Mouse (Mus musculus) left cerebral cortex, postnatal 14 days (tissue): ENCODE results near the gene Ifngr1. TPM values are rescaled to one million over a fixed set of nuclear protein-coding genes. Genes with fewer than 3 reads are reported as not detected.

ENCODE experiments used
- DNase-seq, 2 experiments: peaks; one replicate each; pipeline ENCODE4 v3.0.0; 2021 to 2022; ENCODE audit warnings: low spot score in 2 of 2, mixed read lengths in 1 of 2
- intact Hi-C: fragments of 180-260 bp; cut with DNase I; formaldehyde crosslinking; loops from one replicate; pipeline ENCODE4 v1.15.1; 2025
- total RNA-seq, 2 experiments: library from RNA; stranded (reverse); gene quantifications; 2 replicates each; pipeline ENCODE4 v1.2.3; 2021

Gene Ifngr1
- total RNA-seq, 2 experiments from 2014 or later: 18.9 to 20.2 TPM

GRCm38 (mm10) chr10:19624617-19625016, 32.9 kb downstream of the Ifngr1 start:
- intact Hi-C loops: no loop called here
- no peak for DNase-seq

GRCm38 (mm10) chr10:19627342-19627741, 35.6 kb downstream of the Ifngr1 start:
- DNase-seq: no peak
- intact Hi-C loops: no loop called here

- no peak for DNase-seq
- intact Hi-C loops: no loop called here
Observed at GRCm38 (mm10) chr10:19627748-19628147, 36.0 kb downstream of the Ifngr1 start.

GRCm38 (mm10) chr10:19631616-19632195, 40.0 kb downstream of the Ifngr1 start:
- DNase-seq: no peak
- intact Hi-C loops: no loop called here

- DNase-seq: no peak
- intact Hi-C loops: no loop called here
Observed at GRCm38 (mm10) chr10:19638851-19639250, 47.1 kb downstream of the Ifngr1 start.

GRCm38 (mm10) chr10:19639630-19640029, 47.9 kb downstream of the Ifngr1 start:
- DNase-seq: no peak
- intact Hi-C loops: no loop called here

- intact Hi-C loops: no loop called here
- peak; percentile 3 to 6 for DNase-seq
Observed at GRCm38 (mm10) chr10:19645119-19645518, 53.4 kb downstream of the Ifngr1 start.

- DNase-seq: no peak
- intact Hi-C loops: no loop called here
Observed at GRCm38 (mm10) chr10:19657426-19657825, 65.7 kb downstream of the Ifngr1 start.

Other genes with a start within 250 kb of the Ifngr1 start
- not detected for gene Olig3, start 235.4 kb upstream of the Ifngr1 start, total RNA-seq
- gene Il22ra2, start 30.0 kb downstream of the Ifngr1 start, total RNA-seq: not detected
- under 1 TPM; 0.32 to 0.33 TPM for gene Il20ra, start 120.6 kb downstream of the Ifngr1 start, total RNA-seq